Mouse (Mus musculus) erythroblast, adult 5-6 weeks (primary cell): ENCODE results near the gene Tmem102. TPM values are rescaled to one million over a fixed set of nuclear protein-coding genes. Genes with fewer than 3 reads are reported as not detected.

Experiments used
- ATAC-seq: replicated peaks from 2 replicates; pipeline ENCODE4 v1.8.0; 2016; ENCODE audit warnings: moderate number of reproducible peaks, mild to moderate bottlenecking, moderate TSS enrichment, inconsistent platforms; ENCODE audit not compliant: poor library complexity, low FRiP score, severe bottlenecking
- total RNA-seq, 2 experiments: library from RNA; stranded (forward) in 1 of 2; stranded (reverse) in 1 of 2; fragments of 150-400 nt in 1 of 2; fragments of 200-764, 138-1000 nt in 1 of 2; gene quantifications; 2 replicates each; pipeline versions ENCODE4 v1.2.3 to v1.2.4; 2015 to 2017; ENCODE audit warnings: low replicate concordance in 2 of 2

Tmem102 gene
- total RNA-seq (2015; ENCODE audit: low replicate concordance) = not detected in 2 replicates
- total RNA-seq (2017; ENCODE audit: low replicate concordance) = not detected in 2 replicates

GRCm38 (mm10) chr11:69804972-69805909 lies at the start of gene Tmem102:
TSS of gene Tmem102 (minus strand) at chr11:69805624.
- no peak for ATAC-seq

- 0 out of 2 replicates have a peak, but pooled peaks have one; percentile 9 for ATAC-seq
Observed at GRCm38 (mm10) chr11:69854680-69855079, 49.3 kb upstream of the Tmem102 start.

DNA sequence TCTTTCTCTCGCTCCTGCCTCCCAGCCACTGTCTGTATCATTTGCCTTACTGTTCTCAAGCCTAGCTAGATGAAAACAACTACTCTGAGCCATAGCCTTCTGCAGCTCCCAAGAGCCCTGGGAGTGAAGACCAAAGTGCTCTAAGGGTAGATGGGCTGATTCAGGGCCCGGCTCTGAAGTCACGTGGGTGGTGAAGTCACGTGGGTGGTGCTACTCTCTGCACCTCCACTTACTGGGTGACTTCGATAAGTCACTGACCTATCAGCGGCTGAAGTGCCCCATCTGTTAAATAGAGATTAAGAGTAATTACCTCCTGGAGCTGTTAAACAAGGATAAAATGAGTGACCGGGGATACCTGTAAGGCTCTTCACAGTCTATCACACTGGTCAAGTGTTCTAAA lies 48.6 kb upstream of the Tmem102 start:
- ATAC-seq = peak; percentile 83

DNA sequence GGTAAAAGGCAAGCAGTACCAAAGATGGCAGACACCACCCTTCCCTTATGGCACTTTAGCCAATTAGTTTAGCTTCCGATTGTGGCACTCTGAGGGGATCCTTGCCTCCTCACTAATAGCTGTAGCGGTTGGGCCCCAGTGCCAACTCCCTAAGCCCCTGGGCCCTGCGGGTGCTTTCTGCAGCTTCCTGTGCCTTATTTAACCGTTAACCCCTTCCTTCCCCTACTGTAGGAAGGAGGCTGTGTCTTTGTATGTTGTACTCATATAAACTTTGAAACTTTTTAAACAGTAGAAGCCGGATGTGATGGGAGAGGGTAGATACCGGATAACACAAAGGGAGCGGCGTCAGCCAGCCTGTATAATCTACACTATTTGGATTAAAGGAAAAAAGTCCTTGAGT lies 45.3 kb upstream of the Tmem102 start:
- no peak for ATAC-seq

DNA sequence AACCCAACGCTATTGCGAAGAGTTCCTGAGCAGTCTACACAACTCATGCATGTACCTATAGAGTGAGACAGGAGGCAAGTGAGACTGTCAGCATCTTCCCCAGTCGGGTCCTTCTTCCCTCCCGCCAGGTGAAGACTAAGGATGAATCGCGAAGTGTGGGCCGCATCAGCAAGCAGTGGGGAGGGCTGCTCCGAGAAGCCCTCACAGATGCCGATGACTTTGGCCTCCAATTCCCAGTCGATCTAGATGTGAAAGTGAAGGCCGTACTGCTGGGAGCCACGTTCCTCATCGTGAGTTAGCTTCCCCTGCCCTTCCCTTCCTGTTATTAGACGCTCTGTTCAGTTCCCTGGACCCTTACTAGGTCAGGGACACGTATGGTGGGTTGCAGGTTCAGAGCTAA lies 44.5 kb upstream of the Tmem102 start:
- ATAC-seq = no peak

GRCm38 (mm10) chr11:69849128-69849527 lies 43.7 kb upstream of the Tmem102 start:
- ATAC-seq = no peak

- ATAC-seq = no peak
Observed at GRCm38 (mm10) chr11:69848021-69848420, 42.6 kb upstream of the Tmem102 start.

GRCm38 (mm10) chr11:69846738-69847688 lies 41.6 kb upstream of the Tmem102 start:
- ATAC-seq = peak; percentile 61

DNA sequence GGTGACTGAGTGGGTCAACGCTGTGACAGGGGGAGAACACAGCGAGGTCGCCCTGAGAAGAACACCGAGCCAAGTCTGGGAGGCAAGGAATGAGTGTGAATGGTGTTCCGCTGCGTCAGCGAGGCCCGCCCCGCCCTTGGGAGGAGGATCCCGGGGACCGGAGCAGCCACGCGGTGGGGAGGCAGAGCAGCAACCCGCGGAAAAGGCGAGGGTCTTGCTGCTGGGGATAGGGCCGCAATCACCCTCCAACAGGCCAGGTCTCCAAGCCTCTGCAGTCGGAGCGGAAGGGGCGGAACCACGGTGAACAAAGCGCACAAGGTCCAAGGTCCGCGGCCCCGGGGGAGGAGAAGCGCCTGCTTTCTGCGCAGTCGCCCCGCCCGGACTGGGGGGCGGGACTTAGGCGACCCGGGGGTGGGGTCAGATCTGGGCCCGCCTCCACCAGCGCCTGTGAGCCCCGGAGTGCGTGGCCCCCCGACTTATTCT lies 40.8 kb upstream of the Tmem102 start, which contains the start of gene Plscr3:
Gene Plscr3, plus strand, starts transcription at position 179 of the 483 bp plus-strand sequence.
- peak; percentile 87 for ATAC-seq

GRCm38 (mm10) chr11:69838714-69839104 lies 33.3 kb upstream of the Tmem102 start:
- ATAC-seq = peak; percentile 16

GRCm38 (mm10) chr11:69837952-69838713 lies 32.7 kb upstream of the Tmem102 start, which contains the start of gene Tmem256:
TSS of gene Tmem256 (plus strand) at chr11:69838514.
- peak; percentile 86 for ATAC-seq

DNA sequence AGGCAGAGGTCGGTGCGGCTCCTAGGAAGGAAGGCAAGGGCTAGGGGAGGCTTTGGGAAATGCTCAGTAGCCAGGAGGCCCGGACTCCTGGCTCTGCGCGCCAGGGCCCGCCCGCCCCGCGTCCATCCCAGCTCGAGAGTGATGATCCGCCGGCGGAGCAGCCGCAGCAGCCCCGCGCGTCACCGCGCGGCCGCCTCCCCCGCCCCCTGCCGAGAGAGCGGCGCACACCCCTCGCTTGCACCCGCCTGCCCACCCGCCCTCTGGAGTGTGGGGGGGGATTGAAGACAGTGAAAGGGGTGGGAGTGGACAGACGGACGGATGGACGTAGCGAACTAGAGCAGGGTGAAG lies 32.2 kb upstream of the Tmem102 start, which contains the start of gene Nlgn2:
Gene Nlgn2, minus strand, starts transcription at position 181 of the 348 bp plus-strand sequence.
- 0 out of 2 replicates have a peak, but pooled peaks have one; percentile 1 for ATAC-seq

- no peak for ATAC-seq
Observed at GRCm38 (mm10) chr11:69836703-69837576, 31.5 kb upstream of the Tmem102 start.

GRCm38 (mm10) chr11:69835966-69836335 lies 30.5 kb upstream of the Tmem102 start:
- ATAC-seq = no peak

- no peak for ATAC-seq
Observed at GRCm38 (mm10) chr11:69835326-69835965, 30.0 kb upstream of the Tmem102 start.

GRCm38 (mm10) chr11:69834001-69834549 lies 28.7 kb upstream of the Tmem102 start:
- ATAC-seq = peak; percentile 44

GRCm38 (mm10) chr11:69833554-69833953 lies 28.1 kb upstream of the Tmem102 start:
- no peak for ATAC-seq
